Mouse (Mus musculus) effector memory CD4-positive, alpha-beta T cell, adult 5 months (primary cell): ENCODE measurements around the gene Mrps23. TPM values are rescaled to one million over a fixed set of nuclear protein-coding genes. Genes with fewer than 3 reads are reported as not detected.

Source experiments
- polyA plus RNA-seq: library from polyadenylated mRNA; unstranded; fragments of 100-300 nt; shearing (Covaris generic); gene quantifications from one replicate; pipeline ENCODE4 v1.2.1, GENCODE M21; 2017

The Mrps23 gene
- polyA plus RNA-seq = 45.5 TPM

GRCm38 (mm10) chr11:88203712-88204532 lies at the start of gene Mrps23:
Gene Mrps23, plus strand, starts transcription at chr11:88204388.

Other genes starting within 250 kb of the Mrps23 start
- 19.6 TPM for gene Dynll2, start 216.9 kb upstream of the Mrps23 start, polyA plus RNA-seq
- 236 TPM for gene Srsf1, start 157.0 kb upstream of the Mrps23 start, polyA plus RNA-seq
- 47.2 TPM for gene Vezf1, start 136.1 kb upstream of the Mrps23 start, polyA plus RNA-seq
- gene Cuedc1, start 106.3 kb upstream of the Mrps23 start, polyA plus RNA-seq = 1.1 TPM
- gene Ccdc182, start 89.7 kb downstream of the Mrps23 start, polyA plus RNA-seq = not detected